Mouse (Mus musculus): Measurements from ENCODE around the gene Cntnap2. TPM values are rescaled to one million over a fixed set of nuclear protein-coding genes. Genes with fewer than 3 reads are reported as not detected.

Gene Cntnap2
- total and polyA plus RNA-seq, 3 experiments, result 0.30 to 0.79 (median 0.44) TPM

DNA sequence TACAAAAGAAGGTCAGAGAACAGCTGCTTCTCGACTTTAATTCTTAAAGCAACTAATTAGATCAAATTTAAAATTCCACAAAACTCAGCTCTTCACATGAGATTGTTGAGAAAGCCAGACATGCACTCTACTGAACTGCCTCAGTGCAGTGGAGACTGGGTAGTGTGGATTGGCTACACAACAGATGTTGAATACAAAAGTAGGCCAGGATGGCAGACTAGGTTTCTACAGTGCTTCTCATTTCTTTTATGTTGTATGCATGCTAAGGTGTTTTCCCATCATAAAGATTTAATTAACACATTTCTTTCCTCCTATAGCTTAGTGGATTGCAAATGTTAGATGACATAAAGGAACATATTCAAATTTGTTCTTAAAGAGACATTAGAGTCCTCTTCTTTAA lies 198.9 kb downstream of the Cntnap2 start:
- Histone ChIP-seq H3K9ac (ENCODE audit: insufficient read depth, low read depth) (no peak overlapping the region), H3K4me3 (replicated peaks in 1 of 3; ENCODE audit: low read depth in 2 of 3, low read length in 2 of 3, poor library complexity in 1 of 3) (no peak overlapping the region), H3K36me3 (replicated peaks in 1 of 2; ENCODE audit: control insufficient read depth in 1 of 2, insufficient read depth in 1 of 2, low read length in 1 of 2) (no peaks in the 10 kb centered on the region), H3K4me2 (ENCODE audit: insufficient read depth, low read depth, poor library complexity, severe bottlenecking) (no peak overlapping the region), H3K27ac (ENCODE audit: insufficient read depth, low read depth) (no peak overlapping the region), H3K79me2 (replicated peaks; ENCODE audit: control insufficient read depth, extremely low read depth, insufficient read depth, poor library complexity, severe bottlenecking) (no peaks in the 10 kb centered on the region), H3K9me3 (replicated peaks; ENCODE audit: low read length) (peaks cover 9% of the 10 kb centered on the region), H3K27me3 (replicated peaks) (no peaks in the 10 kb centered on the region), H3K4me1 (ENCODE audit: control insufficient read depth in 1 of 2, insufficient read depth in 2 of 2) (no peaks in the 10 kb centered on the region)
- TF ChIP-seq IRF4 (IDR thresholded peaks at IDR 0.05; ENCODE audit: low read depth, low read length), result no peak
- DNase-seq (ENCODE audit: extremely low read depth), result no peak
- dilution Hi-C loops (cut with MboI; ENCODE audit: extremely low pct_ligation_motif_present, extremely low pct_unique_long_range_greater_than_20kb, low sequenced_read_pairs), result no loop called here
- in situ Hi-C loops (cut with MboI; ENCODE audit: low pct_ligation_motif_present, low pct_unique_long_range_greater_than_20kb, low sequenced_read_pairs), result no loop called here

DNA sequence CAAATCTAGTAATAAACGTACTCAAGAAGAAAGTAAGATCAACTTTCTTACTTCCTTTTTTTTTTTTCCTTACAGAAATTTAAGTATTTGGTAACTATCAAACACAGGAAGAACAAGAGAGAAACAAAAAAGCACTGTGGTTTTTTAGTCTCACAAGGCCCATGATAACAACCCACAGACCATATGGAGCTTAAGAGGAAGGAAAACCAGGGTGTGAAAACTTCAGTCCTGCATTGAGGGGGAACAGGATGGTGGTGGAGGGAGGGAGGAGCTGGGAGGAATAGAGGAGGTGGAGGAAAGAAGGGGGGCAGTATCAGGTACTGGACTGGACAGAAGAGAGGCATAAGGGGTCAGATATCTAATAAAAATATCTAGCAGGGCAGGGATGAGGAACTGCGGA lies 212.4 kb downstream of the Cntnap2 start:
- no peaks in the 10 kb centered on the region for H3K36me3 ChIP-seq (replicated peaks in 1 of 2; ENCODE audit: control insufficient read depth in 1 of 2, insufficient read depth in 1 of 2, low read length in 1 of 2)
- H3K4me3 ChIP-seq (replicated peaks in 1 of 3; ENCODE audit: low read depth in 2 of 3, low read length in 2 of 3, poor library complexity in 1 of 3), result no peak overlapping the region
- no peaks in the 10 kb centered on the region for H3K4me1 ChIP-seq (ENCODE audit: control insufficient read depth in 1 of 2, insufficient read depth in 2 of 2)
- no peaks in the 10 kb centered on the region for H3K79me2 ChIP-seq (replicated peaks; ENCODE audit: control insufficient read depth, extremely low read depth, insufficient read depth, poor library complexity, severe bottlenecking)
- H3K9ac ChIP-seq (ENCODE audit: insufficient read depth, low read depth), result no peak overlapping the region
- TF ChIP-seq PAX5 (IDR thresholded peaks at IDR 0.05; ENCODE audit: low read length) (no peak), ZNF384 (IDR thresholded peaks at IDR 0.05; ENCODE audit: low read depth, low read length) (no peak), IRF4 (IDR thresholded peaks at IDR 0.05; ENCODE audit: low read depth, low read length) (no peak), MAZ (IDR thresholded peaks at IDR 0.05; ENCODE audit: low read depth, low read length) (no peak), MAFK (IDR thresholded peaks at IDR 0.05; ENCODE audit: insufficient replicate concordance, low read length) (no peak), POLR2A (IDR thresholded peaks at IDR 0.05; ENCODE audit: low read depth, low read length) (no peak), TBP (conservative IDR thresholded peaks at IDR 0.05; ENCODE audit: low read depth, low read length) (no peak), SMC3 (IDR thresholded peaks at IDR 0.05; ENCODE audit: low read depth, low read length) (no peak), JUND (conservative IDR thresholded peaks at IDR 0.05; ENCODE audit: low read depth, low read length) (no peak), NRF1 (IDR thresholded peaks at IDR 0.05; ENCODE audit: low read depth, low read length) (no peak), GABPA (IDR thresholded peaks at IDR 0.05; ENCODE audit: insufficient replicate concordance, low read depth, low read length) (no peak), RCOR1 (conservative IDR thresholded peaks at IDR 0.05; ENCODE audit: low read depth, low read length) (no peak), CHD1 (IDR thresholded peaks at IDR 0.05; ENCODE audit: low read depth, low read length) (no peak), MYC (IDR thresholded peaks at IDR 0.05; ENCODE audit: low read depth, low read length) (no peak), EP300 (IDR thresholded peaks at IDR 0.05; ENCODE audit: low read length) (no peak), BHLHE40 (IDR thresholded peaks at IDR 0.05; ENCODE audit: low read depth, low read length) (no peak), ZMIZ1 (IDR thresholded peaks at IDR 0.05; ENCODE audit: low read depth, low read length) (no peak)
- DNase-seq (ENCODE audit: extremely low read depth), result no peak
- H3K4me2 ChIP-seq (ENCODE audit: insufficient read depth, low read depth, poor library complexity, severe bottlenecking), result no peak overlapping the region
- in situ Hi-C loops (cut with MboI; ENCODE audit: low pct_ligation_motif_present, low pct_unique_long_range_greater_than_20kb, low sequenced_read_pairs) (no loop called here), dilution Hi-C loops (cut with MboI; ENCODE audit: extremely low pct_ligation_motif_present, extremely low pct_unique_long_range_greater_than_20kb, low sequenced_read_pairs) (no loop called here)
- peaks cover 19% of the 10 kb centered on the region for H3K9me3 ChIP-seq (replicated peaks; ENCODE audit: low read length)
- H3K27me3 ChIP-seq (replicated peaks), result no peaks in the 10 kb centered on the region
- H3K27ac ChIP-seq (ENCODE audit: insufficient read depth, low read depth), result no peak overlapping the region
